ENCODE assay signal across 12 mouse cellular contexts in the genomic region with DNA sequence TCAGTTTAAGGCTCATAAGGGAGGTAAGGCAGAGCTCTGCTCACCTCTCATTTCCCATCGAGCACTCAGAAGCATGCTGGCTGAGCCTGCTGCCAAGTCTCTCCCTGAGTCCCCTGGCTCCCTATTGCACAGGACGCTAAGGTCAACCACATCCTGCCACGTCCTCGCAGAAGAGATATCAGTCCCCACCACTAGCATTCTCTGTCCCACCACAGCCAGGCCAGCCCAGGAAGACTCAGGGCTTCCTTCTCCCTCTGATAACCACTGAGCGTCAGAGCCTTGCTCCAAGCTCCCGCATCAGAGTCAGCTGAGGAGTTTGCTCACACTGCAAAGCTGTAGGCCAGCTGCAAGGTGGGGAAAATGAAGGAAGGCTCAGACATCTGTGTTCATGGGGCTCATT.
A peak's percentile ranks its signal among the peaks of the same experiment; 100 is the strongest.
DNase-seq lines count a peak whose midpoint lies in the region; ATAC-seq and TF ChIP-seq lines count a peak whose summit lies in the region.
"Had no signal": no experiment of that assay in that cellular context is flagged by ENCODE, and none has a peak within 500 bp of the region (broad histone marks: within the 10 kb centered on the region; RNA-seq: fewer than 3 reads in every experiment).

No protein-coding gene starts in this region.

- no peaks in the 10 kb centered on the region for H3K9me3 ChIP-seq in liver, postnatal 0 days (ENCODE audit: low read length)
- H3K9me3 ChIP-seq in midbrain, embryonic 13.5 days, result no peaks in the 10 kb centered on the region
- H3K9me3 ChIP-seq in hindbrain, embryonic 16.5 days (ENCODE audit: control insufficient read depth, low read length), result no peaks in the 10 kb centered on the region
- H3K9me3 ChIP-seq: midbrain, embryonic 12.5 days had no signal

- ATAC-seq in liver, postnatal 0 days, result peak; percentile 72
- ATAC-seq in midbrain, embryonic 13.5 days, result no peak
- no peak for ATAC-seq in hindbrain, embryonic 16.5 days

- TF ChIP-seq CTCF in spleen, adult 2 months (IDR thresholded peaks at IDR 0.05; ENCODE audit: extremely low read depth, insufficient read depth, insufficient read length, insufficient replicate concordance), result no peak
- no peak for TF ChIP-seq CTCF in liver, postnatal 0 days (IDR thresholded peaks at IDR 0.05; ENCODE audit: low read depth)

- no peak overlapping the region for H3K4me3 ChIP-seq in spleen, adult 2 months (ENCODE audit: extremely low read depth, insufficient read depth, insufficient read length)
- H3K4me3 ChIP-seq in liver, postnatal 0 days (ENCODE audit: low read depth, low read length), result no peak overlapping the region
- no peak overlapping the region for H3K4me3 ChIP-seq in midbrain, embryonic 13.5 days (replicated peaks)
- H3K4me3 ChIP-seq in hindbrain, embryonic 16.5 days (ENCODE audit: low read length), result no peak overlapping the region
- H3K4me3 ChIP-seq: midbrain, embryonic 12.5 days had no signal

- H3K27ac ChIP-seq in spleen, adult 2 months (ENCODE audit: insufficient read depth, low read length), result peak overlapping the region; percentile 56
- H3K27ac ChIP-seq in liver, postnatal 0 days (ENCODE audit: low read depth), result no peak overlapping the region
- no peak overlapping the region for H3K27ac ChIP-seq in midbrain, embryonic 13.5 days
- no peak overlapping the region for H3K27ac ChIP-seq in hindbrain, embryonic 16.5 days (ENCODE audit: low read depth, low read length)
- H3K27ac ChIP-seq: midbrain, embryonic 12.5 days had no signal

- peak in 1 of 2 experiments; percentile 60 for DNase-seq in spleen, adult 2 months (ENCODE audit: low read depth in 1 of 2, low spot score in 2 of 2)
- no peak for DNase-seq in spleen, adult 12 weeks (ENCODE audit: low spot score)
- DNase-seq in c-Kit-positive CD71-negative TER-119-negative erythroid progenitor cells, embryonic 14.5 days (ENCODE audit: low read depth), result peak; percentile 64
- peak; percentile 41 for DNase-seq in liver, postnatal 0 days
- no peak for DNase-seq in embryo, embryonic 11 days
- no peak for DNase-seq in neural tube, embryonic 10.5 days (ENCODE audit: extremely low spot score, low spot score)
- DNase-seq: cerebellum, postnatal 36 days; kidney, adult 8-10 months; lung, adult 18-20 months had no signal

- TF ChIP-seq EP300 in liver, postnatal 0 days (IDR thresholded peaks at IDR 0.05; ENCODE audit: low read depth), result no peak

- H3K27me3 ChIP-seq in spleen, adult 2 months (ENCODE audit: control insufficient read depth, insufficient read depth, low read length), result no peaks in the 10 kb centered on the region
- no peaks in the 10 kb centered on the region; the same call in 1 of the 2 replicates for H3K27me3 ChIP-seq in liver, postnatal 0 days (ENCODE audit: insufficient read depth, low read length)
- no peaks in the 10 kb centered on the region for H3K27me3 ChIP-seq in midbrain, embryonic 13.5 days
- H3K27me3 ChIP-seq in hindbrain, embryonic 16.5 days (replicated peaks; ENCODE audit: control insufficient read depth, insufficient read depth, low read length), result no peaks in the 10 kb centered on the region; the same call in 1 of the 2 replicates
- H3K27me3 ChIP-seq: midbrain, embryonic 12.5 days had no signal

- WGBS in spleen, adult 2 months, result 2% methylated on average over 6 of the region's 6 CpGs
- WGBS in liver, postnatal 0 days (ENCODE audit: insufficient replicate concordance), result 12% methylated on average over 6 of the region's 6 CpGs
- WGBS in midbrain, embryonic 13.5 days, result 96% methylated on average over 6 of the region's 6 CpGs
- WGBS in hindbrain, embryonic 16.5 days, result 84% methylated on average over 6 of the region's 6 CpGs

- TF ChIP-seq POLR2A in spleen, adult 2 months (IDR thresholded peaks at IDR 0.05; ENCODE audit: low read depth, low read length), result no peak

- H3K36me3 ChIP-seq in spleen, adult 2 months (ENCODE audit: control insufficient read depth, insufficient read depth, low read length), result no peaks in the 10 kb centered on the region
- no peaks in the 10 kb centered on the region for H3K36me3 ChIP-seq in liver, postnatal 0 days (replicated peaks; ENCODE audit: insufficient read depth, low read length)
- no peaks in the 10 kb centered on the region for H3K36me3 ChIP-seq in midbrain, embryonic 13.5 days
- H3K36me3 ChIP-seq in hindbrain, embryonic 16.5 days (ENCODE audit: control insufficient read depth, insufficient read depth, low read length), result no peaks in the 10 kb centered on the region
- H3K36me3 ChIP-seq: midbrain, embryonic 12.5 days had no signal

- no peak overlapping the region for H3K9ac ChIP-seq in liver, postnatal 0 days (replicated peaks)
- no peak overlapping the region for H3K9ac ChIP-seq in midbrain, embryonic 13.5 days (replicated peaks)
- H3K9ac ChIP-seq in hindbrain, embryonic 16.5 days (ENCODE audit: low read depth, low read length), result no peak overlapping the region
- H3K9ac ChIP-seq: midbrain, embryonic 12.5 days had no signal

- H3K4me1 ChIP-seq in spleen, adult 2 months (ENCODE audit: control insufficient read depth, insufficient read depth, insufficient read length), result peaks cover 61% of the 10 kb centered on the region
- peaks cover 18% of the 10 kb centered on the region for H3K4me1 ChIP-seq in liver, postnatal 0 days (ENCODE audit: insufficient read depth)
- no peaks in the 10 kb centered on the region for H3K4me1 ChIP-seq in midbrain, embryonic 13.5 days (replicated peaks)
- H3K4me1 ChIP-seq in hindbrain, embryonic 16.5 days (ENCODE audit: control insufficient read depth, insufficient read depth, low read depth, low read length), result no peaks in the 10 kb centered on the region
- H3K4me1 ChIP-seq: midbrain, embryonic 12.5 days had no signal

- no peak overlapping the region for H3K4me2 ChIP-seq in liver, postnatal 0 days (ENCODE audit: low read depth, low read length)
- H3K4me2 ChIP-seq in midbrain, embryonic 13.5 days (replicated peaks), result no peak overlapping the region
- no peak overlapping the region for H3K4me2 ChIP-seq in hindbrain, embryonic 16.5 days (ENCODE audit: low read length)
- H3K4me2 ChIP-seq: midbrain, embryonic 12.5 days had no signal

Comparison
In these comparisons a context has a peak if more than half of its experiments do, and no peak if none do; other contexts are left out.
1. DNase-seq: peak in c-Kit-positive CD71-negative TER-119-negative erythroid progenitor cells, embryonic 14.5 days (single experiment) and liver, postnatal 0 days (single experiment); none in spleen, adult 12 weeks (single experiment), embryo, embryonic 11 days (single experiment) and neural tube, embryonic 10.5 days (single experiment).